Mouse (Mus musculus): ENCODE results near the gene Gm21258.
"Not testable (repeated sequence)": the region's sequence is repeated elsewhere in the genome, so short reads cannot be mapped to it uniquely, and the experiment has no call there.

Gm21258 gene

DNA sequence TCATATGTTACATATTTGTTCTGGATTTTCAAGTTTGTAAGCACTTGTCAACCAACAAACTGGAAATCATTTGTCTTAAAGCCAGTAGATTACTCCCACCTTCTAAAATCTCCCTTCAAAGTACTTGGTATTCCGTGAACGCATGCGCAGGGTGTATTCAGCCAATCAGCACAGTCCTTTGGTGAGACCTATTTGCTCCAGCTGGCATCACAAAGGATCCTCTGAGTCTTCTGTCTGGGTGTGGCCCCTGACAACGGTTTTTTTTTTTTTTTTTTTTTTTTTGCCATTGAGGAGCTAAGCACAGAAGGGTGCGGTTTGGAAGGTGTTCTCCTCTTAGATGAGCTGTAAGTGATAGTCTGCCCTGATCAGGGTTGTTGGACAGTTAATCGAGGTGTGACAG, at the start of gene Gm21258:
Gene Gm21258 (plus strand): TSS at position 301 of the 400 bp plus-strand sequence.
- DNase-seq = not testable (repeated sequence)
